Mouse (Mus musculus) CH12.LX (cell line): ENCODE measurements around the gene Uhrf1bp1l. TPM values are rescaled to one million over a fixed set of nuclear protein-coding genes. Genes with fewer than 3 reads are reported as not detected.

Experiments used
- DNase-seq: peaks from one replicate; pipeline ENCODE4 v3.0.0-alpha.2; 2013; ENCODE audit errors: extremely low read depth
- H3K27ac ChIP-seq: 2 replicates; pipeline ENCODE4 v1.5.1; 2012; ENCODE audit warnings: low read depth, mild to moderate bottlenecking, control low read depth, moderate library complexity; ENCODE audit not compliant: insufficient read depth
- H3K27me3 ChIP-seq: replicated peaks from 2 replicates; pipeline ENCODE3; 2012; ENCODE audit warnings: inconsistent platforms
- H3K36me3 ChIP-seq, 2 experiments: replicated peaks in 1 of 2; 2 replicates each; pipeline versions ENCODE3 to v1.6.1; 2012; ENCODE audit warnings: inconsistent platforms in 1 of 2, low read length in 1 of 2, mild to moderate bottlenecking in 1 of 2, mixed read lengths in 1 of 2, moderate library complexity in 1 of 2; ENCODE audit not compliant: control insufficient read depth in 1 of 2, insufficient read depth in 1 of 2
- H3K4me1 ChIP-seq, 2 experiments: 2 replicates each; pipeline ENCODE4 v1.6.1; 2012; ENCODE audit warnings: inconsistent platforms in 1 of 2, moderate library complexity in 1 of 2; ENCODE audit not compliant: insufficient read depth in 2 of 2, control insufficient read depth in 1 of 2
- H3K4me2 ChIP-seq: 2 replicates; pipeline ENCODE4 v1.6.1; 2012; ENCODE audit warnings: low read depth, mild to moderate bottlenecking, control low read depth; ENCODE audit not compliant: poor library complexity, insufficient read depth, severe bottlenecking
- H3K4me3 ChIP-seq, 3 experiments: fragments of 150-350 bp in 1 of 3; sonication (generic) in 1 of 3; replicated peaks in 1 of 3; 2 replicates each; pipeline versions ENCODE3 to v1.5.1; 2011 to 2012; ENCODE audit warnings: low read depth in 2 of 3, low read length in 2 of 3, mild to moderate bottlenecking in 2 of 3, moderate library complexity in 2 of 3, control low read depth in 1 of 3, improper control_type of control experiment in 1 of 3, inconsistent platforms in 1 of 3, mixed read lengths in 1 of 3; ENCODE audit not compliant: poor library complexity in 1 of 3
- H3K79me2 ChIP-seq: replicated peaks from 2 replicates; pipeline ENCODE4 v1.6.1; 2012; ENCODE audit warnings: mild to moderate bottlenecking, moderate library complexity; ENCODE audit not compliant: control insufficient read depth, poor library complexity, insufficient read depth, severe bottlenecking; ENCODE audit errors: extremely low read depth
- H3K9ac ChIP-seq: 2 replicates; pipeline ENCODE4 v1.6.1; 2012; ENCODE audit warnings: low read depth, mild to moderate bottlenecking, control low read depth, moderate library complexity; ENCODE audit not compliant: insufficient read depth
- H3K9me3 ChIP-seq: replicated peaks from 2 replicates; pipeline ENCODE3; 2012; ENCODE audit warnings: low read length, inconsistent platforms, mixed read lengths
- CHD1 ChIP-seq: IDR thresholded peaks from 2 replicates; pipeline ENCODE4 v1.6.1; 2012; ENCODE audit warnings: low read depth, low read length, improper control_type of control experiment, inconsistent platforms
- CTCF ChIP-seq, 2 experiments: IDR thresholded peaks in 1 of 2; conservative IDR thresholded peaks in 1 of 2; 2 replicates each; pipeline ENCODE4 v1.5.1; 2011 to 2012; ENCODE audit warnings: low read depth in 2 of 2, low read length in 2 of 2, improper control_type of control experiment in 1 of 2, inconsistent platforms in 1 of 2, mild to moderate bottlenecking in 1 of 2, moderate library complexity in 1 of 2
- E2F4 ChIP-seq: IDR thresholded peaks from 2 replicates; pipeline ENCODE4 v1.6.1; 2011; ENCODE audit warnings: low read depth, low read length, improper control_type of control experiment; ENCODE audit not compliant: insufficient replicate concordance
- GABPA ChIP-seq: IDR thresholded peaks from 2 replicates; pipeline ENCODE4 v1.6.1; 2012; ENCODE audit warnings: low read depth, low read length, improper control_type of control experiment, inconsistent platforms; ENCODE audit not compliant: insufficient replicate concordance
- IRF4 ChIP-seq: IDR thresholded peaks from 2 replicates; pipeline ENCODE4 v1.6.1; 2014; ENCODE audit warnings: low read depth, mild to moderate bottlenecking, inconsistent platforms, low read length, improper control_type of control experiment
- JUN ChIP-seq: IDR thresholded peaks from 2 replicates; pipeline ENCODE4 v1.6.1; 2011; ENCODE audit warnings: low read depth, mild to moderate bottlenecking, low read length, improper control_type of control experiment, moderate library complexity; ENCODE audit not compliant: insufficient read depth
- KAT2A ChIP-seq: IDR thresholded peaks from 2 replicates; pipeline ENCODE4 v1.6.1; 2012; ENCODE audit warnings: low read length, improper control_type of control experiment, inconsistent platforms; ENCODE audit not compliant: insufficient replicate concordance
- MEF2A ChIP-seq: IDR thresholded peaks from 2 replicates; pipeline ENCODE4 v1.6.1; 2014; ENCODE audit warnings: low read depth, mild to moderate bottlenecking, inconsistent platforms, low read length, improper control_type of control experiment, borderline replicate concordance
- MXI1 ChIP-seq: IDR thresholded peaks from 2 replicates; pipeline ENCODE4 v1.6.1; 2011; ENCODE audit warnings: mild to moderate bottlenecking, low read depth, low read length, improper control_type of control experiment
- NELFE ChIP-seq: IDR thresholded peaks from 2 replicates; pipeline ENCODE4 v1.6.1; 2011; ENCODE audit warnings: low read depth, low read length, improper control_type of control experiment
- NRF1 ChIP-seq: IDR thresholded peaks from 2 replicates; pipeline ENCODE4 v1.6.1; 2014; ENCODE audit warnings: low read depth, mild to moderate bottlenecking, inconsistent platforms, low read length, improper control_type of control experiment, moderate library complexity
- PAX5 ChIP-seq: IDR thresholded peaks from 2 replicates; pipeline ENCODE4 v1.6.1; 2012; ENCODE audit warnings: low read length, inconsistent platforms, mixed read lengths
- POLR2A ChIP-seq: IDR thresholded peaks from 2 replicates; pipeline ENCODE4 v1.6.1; 2011; ENCODE audit warnings: low read depth, mild to moderate bottlenecking, improper control_type of control experiment, low read length
- POLR2AphosphoS2 ChIP-seq: IDR thresholded peaks from 2 replicates; pipeline ENCODE4 v1.6.1; 2011; ENCODE audit warnings: low read depth, low read length, improper control_type of control experiment
- RCOR1 ChIP-seq: conservative IDR thresholded peaks from 2 replicates; pipeline ENCODE4 v1.6.1; 2012; ENCODE audit warnings: low read depth, mild to moderate bottlenecking, inconsistent platforms, low read length, improper control_type of control experiment
- SIN3A ChIP-seq: IDR thresholded peaks from 2 replicates; pipeline ENCODE4 v1.6.1; 2012; ENCODE audit warnings: low read length, improper control_type of control experiment, inconsistent platforms
- TBP ChIP-seq: conservative IDR thresholded peaks from 2 replicates; pipeline ENCODE4 v1.6.1; 2011; ENCODE audit warnings: low read depth, low read length, improper control_type of control experiment
- TCF12 ChIP-seq: IDR thresholded peaks from 2 replicates; pipeline ENCODE4 v1.6.1; 2014; ENCODE audit warnings: low read depth, mild to moderate bottlenecking, inconsistent platforms, low read length, improper control_type of control experiment
- USF1 ChIP-seq: IDR thresholded peaks from 2 replicates; pipeline ENCODE4 v1.6.1; 2014; ENCODE audit warnings: low read depth, mild to moderate bottlenecking, inconsistent platforms, low read length, improper control_type of control experiment
- USF2 ChIP-seq: conservative IDR thresholded peaks from 2 replicates; pipeline ENCODE4 v1.6.1; 2011; ENCODE audit warnings: low read depth, low read length, improper control_type of control experiment
- ZKSCAN1 ChIP-seq: IDR thresholded peaks from 2 replicates; pipeline ENCODE4 v1.6.1; 2012; ENCODE audit warnings: low read depth, inconsistent platforms, low read length, improper control_type of control experiment, borderline replicate concordance
- ZMIZ1 ChIP-seq: IDR thresholded peaks from 2 replicates; pipeline ENCODE4 v1.6.1; 2012; ENCODE audit warnings: low read depth, mild to moderate bottlenecking, inconsistent platforms, low read length, improper control_type of control experiment
- ZNF384 ChIP-seq: IDR thresholded peaks from 2 replicates; pipeline ENCODE4 v1.6.1; 2012; ENCODE audit warnings: low read depth, low read length, improper control_type of control experiment, inconsistent platforms
- dilution Hi-C: fragments of 300-500 bp; cut with MboI; formaldehyde crosslinking; loops from 2 replicates; pipeline ENCODE4 v1.14.3; 2020; ENCODE audit warnings: low sequenced_read_pairs; ENCODE audit not compliant: extremely low pct_unique_long_range_greater_than_20kb, extremely low pct_ligation_motif_present
- in situ Hi-C: fragments of 300-500 bp; cut with MboI; formaldehyde crosslinking; loops from 3 replicates; pipeline ENCODE4 v1.14.3; 2019; ENCODE audit warnings: low sequenced_read_pairs, low pct_ligation_motif_present, low pct_unique_long_range_greater_than_20kb, mixed read lengths
- polyA plus RNA-seq: library from polyadenylated mRNA; unstranded; fragments of >175 nt; gene quantifications from 2 replicates; pipeline ENCODE4 v1.2.1, GENCODE M21; 2012; ENCODE audit warnings: low read depth; ENCODE audit not compliant: insufficient read length
- total RNA-seq, 2 experiments: library from RNA; depleted of rRNA; stranded (reverse); fragments of 300-350 nt in 1 of 2; fragments of >200 nt in 1 of 2; gene quantifications; 2 replicates each; pipeline ENCODE4 v1.2.3; 2012 to 2014

Uhrf1bp1l gene
- total and polyA plus RNA-seq, 3 experiments, result 18.8 to 40.1 (median 27.9) TPM

DNA sequence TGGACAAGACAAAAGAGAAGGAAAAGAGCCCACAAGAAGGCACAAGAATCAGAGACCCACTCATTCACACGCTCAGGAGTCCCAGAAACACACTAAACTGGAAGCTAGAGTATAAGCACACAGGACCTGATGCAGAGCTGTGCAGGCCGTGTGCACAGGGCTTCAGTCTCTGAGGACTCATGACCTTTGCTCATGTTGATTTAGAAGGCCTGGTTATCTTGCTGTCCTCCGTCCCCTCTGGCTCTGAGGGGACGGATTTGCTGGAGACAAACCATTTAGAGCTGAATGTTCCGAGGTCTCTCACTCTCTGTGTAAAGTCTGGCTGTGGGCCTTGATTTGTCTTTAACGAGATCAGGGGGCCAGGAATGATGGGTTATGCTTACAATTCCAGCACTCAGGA is 14.4 kb upstream of the Uhrf1bp1l start:
- TF ChIP-seq TCF12, result no peak
- TF ChIP-seq, all 38 proteins: peak for 0
- H3K4me3 ChIP-seq, result no peak overlapping the region
- no peak overlapping the region for H3K9ac ChIP-seq
- no peak overlapping the region for H3K4me2 ChIP-seq
- in situ Hi-C loops, result no loop called here
- H3K79me2 ChIP-seq, result peaks cover 14% of the 10 kb centered on the region
- peaks cover 14 to 31% of the 10 kb centered on the region in 2 experiments for H3K36me3 ChIP-seq
- no peaks in the 10 kb centered on the region for H3K9me3 ChIP-seq
- H3K4me1 ChIP-seq, result peaks cover 0 to 18% of the 10 kb centered on the region in 2 experiments; a peak in 2 of 4 replicates
- H3K27me3 ChIP-seq, result peaks cover 3% of the 10 kb centered on the region
- dilution Hi-C loops, result no loop called here
- no peak for DNase-seq
- H3K27ac ChIP-seq, result no peak overlapping the region

DNA sequence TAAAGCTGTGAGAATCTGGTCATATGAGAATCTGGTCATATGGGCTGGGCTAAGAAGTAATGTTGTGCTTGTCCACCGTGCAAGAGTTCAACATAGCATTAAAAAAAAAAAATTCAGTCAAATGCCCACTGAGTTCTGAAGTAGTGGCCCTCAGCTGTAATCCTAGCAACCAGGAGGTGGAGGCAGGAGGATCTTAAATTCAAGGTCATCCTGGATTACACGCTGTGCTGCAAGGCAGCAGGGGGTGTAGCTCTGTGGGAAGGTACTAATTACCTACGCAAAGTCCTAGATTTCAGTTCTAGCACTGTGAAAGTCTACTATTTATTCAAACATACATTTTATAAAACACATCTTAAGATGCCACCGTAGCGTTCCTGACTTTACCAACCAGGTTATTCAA is 13.4 kb upstream of the Uhrf1bp1l start:
- no peak for DNase-seq
- Histone ChIP-seq H3K27ac (no peak overlapping the region), H3K9me3 (no peaks in the 10 kb centered on the region), H3K4me3 (peak overlapping the region; percentile 80 to 83 (median 82)), H3K9ac (peak overlapping the region; percentile 66), H3K4me1 (peaks cover 0 to 18% of the 10 kb centered on the region in 2 experiments; a peak in 2 of 4 replicates), H3K36me3 (peaks cover 6 to 21% of the 10 kb centered on the region in 2 experiments), H3K27me3 (peaks cover 3% of the 10 kb centered on the region), H3K4me2 (peak overlapping the region; percentile 94), H3K79me2 (peaks cover 14% of the 10 kb centered on the region)
- TF ChIP-seq ZMIZ1 (no peak), CTCF (conservative IDR thresholded peaks at IDR 0.05 in 1 of 2, IDR thresholded peaks at IDR 0.05 in 1 of 2; ENCODE audit: low read depth in 2 of 2, low read length in 2 of 2) (0 out of 4 replicates have a peak, but pooled peaks of 1 of the 2 experiments have one; percentile 12)
- in situ Hi-C loops, result no loop called here
- dilution Hi-C loops, result no loop called here

DNA sequence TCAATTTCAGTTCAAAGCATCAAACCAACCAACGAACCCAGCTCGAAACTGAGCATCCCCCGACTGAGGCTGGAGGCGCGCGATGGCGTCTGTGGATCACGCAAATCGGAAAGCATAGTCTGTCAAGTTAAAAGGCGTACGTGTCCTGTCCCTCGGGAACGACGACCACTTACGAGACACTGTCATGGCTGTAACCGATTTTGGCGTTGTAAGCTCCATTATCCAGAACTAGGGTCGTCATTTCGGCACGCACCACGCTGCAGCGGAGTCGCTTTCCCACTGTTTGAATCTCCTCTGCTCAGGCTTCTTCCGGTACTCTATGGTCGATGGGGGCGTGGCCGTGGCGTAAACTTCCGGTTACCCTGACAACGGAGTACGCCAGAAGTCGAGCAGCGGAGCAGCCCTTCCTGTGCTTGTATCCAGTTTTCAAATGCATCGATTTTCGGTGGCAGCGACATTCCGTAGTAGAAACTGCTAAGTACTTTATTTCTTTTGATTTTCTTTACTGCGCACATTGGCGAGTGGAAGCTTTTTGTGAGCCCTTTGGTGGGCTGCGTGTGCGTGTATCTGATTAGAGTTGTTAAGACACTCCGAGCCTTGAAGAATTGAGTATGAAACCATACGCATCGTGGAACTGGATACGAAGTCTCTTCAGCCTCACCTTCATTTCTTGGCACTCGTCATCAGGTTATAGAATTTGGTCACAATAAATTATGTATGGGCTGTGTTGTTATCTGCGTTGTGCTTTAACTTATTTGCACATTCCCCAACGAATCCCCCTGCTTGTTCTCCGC is 12.6 kb upstream of the Uhrf1bp1l start, which contains the start of gene Actr6:
Gene Actr6 (minus strand): TSS at position 295 of the 794 bp plus-strand sequence.
- Histone ChIP-seq H3K9me3 (no peaks in the 10 kb centered on the region), H3K4me2 (peak within 1 kb of the TSS; percentile 97), H3K27ac (peak within 1 kb of the TSS; percentile 26; the same call in 1 of the 2 replicates), H3K27me3 (peaks cover 3% of the 10 kb centered on the region), H3K36me3 (peaks cover 2 to 15% of the 10 kb centered on the region in 2 experiments), H3K4me3 (peak within 1 kb of the TSS; percentile 80 to 83 (median 82)), H3K9ac (peak within 1 kb of the TSS; percentile 66), H3K4me1 (peaks cover 0 to 18% of the 10 kb centered on the region in 2 experiments; a peak in 2 of 4 replicates), H3K79me2 (peaks cover 14% of the 10 kb centered on the region)
- in situ Hi-C loops (no loop called here), dilution Hi-C loops (no loop called here)
- peak; percentile 95 for DNase-seq
- TF ChIP-seq TCF12 (peak; percentile 79), NELFE (peak; percentile 92), USF2 (0 out of 2 replicates have a peak, but pooled peaks have one; percentile 15), ZNF384 (no peak), USF1 (no peak), ZKSCAN1 (no peak), IRF4 (peak; percentile 78; the same call in 1 of the 2 replicates), E2F4 (no peak), RCOR1 (no peak), TBP (peak; percentile 86), SIN3A (peak; percentile 100), KAT2A (peak; percentile 81; the same call in 1 of the 2 replicates), JUN (no peak), POLR2AphosphoS2 (peak; percentile 85; the same call in 1 of the 2 replicates), POLR2A (peak; percentile 93), NRF1 (0 out of 2 replicates have a peak, but pooled peaks have one; percentile 32), MXI1 (peak; percentile 99), GABPA (no peak; the same call in 1 of the 2 replicates), MEF2A (0 out of 2 replicates have a peak, but pooled peaks have one; percentile 34), CHD1 (no peak), PAX5 (no peak)
